9 mouse cellular contexts compared by ENCODE assay signal in the genomic region with DNA sequence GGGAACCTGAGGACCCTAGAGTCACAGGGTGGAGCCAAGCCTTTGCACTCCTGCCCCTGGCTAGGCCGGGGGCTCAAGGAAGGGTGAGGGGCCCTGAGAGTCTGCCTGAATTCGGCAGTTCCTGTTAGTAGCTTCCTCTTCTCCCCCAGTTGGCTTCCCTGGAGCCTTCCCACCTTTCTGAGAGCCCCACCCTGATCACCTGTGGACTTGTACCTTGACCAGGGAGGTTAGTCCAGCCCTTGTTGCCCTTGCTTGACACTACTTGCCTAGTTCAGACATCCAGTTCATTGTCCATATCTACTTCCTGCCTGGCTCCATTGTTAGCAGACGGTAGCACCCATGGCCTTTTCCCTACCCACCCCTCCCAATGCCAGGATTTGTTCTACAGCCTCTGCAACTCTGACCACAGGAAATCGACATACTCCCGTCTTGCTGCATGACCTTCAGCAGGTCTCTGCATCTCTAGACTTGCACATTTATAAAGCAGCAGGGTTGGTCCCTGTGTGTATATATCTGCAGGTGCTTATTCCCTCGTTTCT. TPM values are rescaled to one million over a fixed set of nuclear protein-coding genes. Genes with fewer than 3 reads are reported as not detected.
DNase-seq lines count a peak whose midpoint lies in the region; ATAC-seq and TF ChIP-seq lines count a peak whose summit lies in the region.
"Had no signal": no experiment of that assay in that cellular context is flagged by ENCODE, and none has a peak within 500 bp of the region (broad histone marks: within the 10 kb centered on the region; RNA-seq: fewer than 3 reads in every experiment).

No protein-coding gene starts in this region.

- H3K9ac ChIP-seq in heart, embryonic 13.5 days: peak overlapping the region; percentile 98; the same call in 1 of the 2 replicates
- no peak overlapping the region for H3K9ac ChIP-seq in forebrain, embryonic 15.5 days (replicated peaks)
- H3K9ac ChIP-seq in liver, embryonic 14.5 days (replicated peaks): no peak overlapping the region

- intact Hi-C loops in heart, postnatal 36 days (cut with DNase I): no loop called here

- no peak for TF ChIP-seq CTCF in E14TG2a.4 (conservative IDR thresholded peaks at IDR 0.05; ENCODE audit: low read length)
- no peak for TF ChIP-seq CTCF in liver, embryonic 14.5 days (IDR thresholded peaks at IDR 0.05; ENCODE audit: low read depth)

- no peak for ATAC-seq in heart, embryonic 13.5 days (ENCODE audit: extremely low read depth, insufficient number of reproducible peaks, low FRiP score, low TSS enrichment)
- no peak for ATAC-seq in forebrain, embryonic 15.5 days (replicated peaks)
- no peak for ATAC-seq in liver, embryonic 14.5 days (ENCODE audit: insufficient read depth)
- ATAC-seq in frontal cortex, adult (ENCODE audit: low TSS enrichment): no peak

- H3K4me2 ChIP-seq in heart, embryonic 13.5 days: peak overlapping the region; percentile 92
- peak overlapping the region; percentile 79; the same call in 1 of the 2 replicates for H3K4me2 ChIP-seq in forebrain, embryonic 15.5 days (replicated peaks)
- H3K4me2 ChIP-seq in liver, embryonic 14.5 days (ENCODE audit: low read depth): peak overlapping the region; percentile 13; the same call in 1 of the 2 replicates

- no peaks in the 10 kb centered on the region for H3K9me3 ChIP-seq in heart, embryonic 13.5 days
- H3K9me3 ChIP-seq in E14TG2a.4 (ENCODE audit: low read length): no peaks in the 10 kb centered on the region
- H3K9me3 ChIP-seq in forebrain, embryonic 15.5 days: no peaks in the 10 kb centered on the region
- H3K9me3 ChIP-seq in liver, embryonic 14.5 days (ENCODE audit: control insufficient read depth, low read length): no peaks in the 10 kb centered on the region

- peaks cover 35% of the 10 kb centered on the region for H3K4me1 ChIP-seq in heart, embryonic 13.5 days
- H3K4me1 ChIP-seq in E14TG2a.4 (replicated peaks; ENCODE audit: low read depth, low read length): peaks cover 79% of the 10 kb centered on the region
- peaks cover 39% of the 10 kb centered on the region for H3K4me1 ChIP-seq in forebrain, embryonic 15.5 days
- H3K4me1 ChIP-seq in liver, embryonic 14.5 days (replicated peaks; ENCODE audit: control insufficient read depth in 2 of 2, insufficient read depth in 2 of 2, low read length in 1 of 2): peaks cover 14 to 46% of the 10 kb centered on the region in 2 experiments

- 54% methylated on average over 6 of the region's 6 CpGs for WGBS in heart, embryonic 13.5 days
- 79% methylated on average over 6 of the region's 6 CpGs for WGBS in forebrain, embryonic 15.5 days
- 39% methylated on average over 6 of the region's 6 CpGs for WGBS in liver, embryonic 14.5 days (ENCODE audit: insufficient replicate concordance)

- no peak for DNase-seq in heart, postnatal 36 days
- DNase-seq in liver, embryonic 14.5 days (ENCODE audit: low read depth in 3 of 3, low spot score in 3 of 3): no peak
- no peak for DNase-seq in frontal cortex, postnatal 14 days (ENCODE audit: low spot score in 2 of 2)
- DNase-seq in urinary bladder, postnatal 10 days (ENCODE audit: low spot score): no peak

- H3K4me3 ChIP-seq in heart, embryonic 13.5 days: peak overlapping the region; percentile 92
- H3K4me3 ChIP-seq in E14TG2a.4 (replicated peaks; ENCODE audit: low read length): peak overlapping the region; percentile 94
- no peak overlapping the region for H3K4me3 ChIP-seq in forebrain, embryonic 15.5 days
- no peak overlapping the region for H3K4me3 ChIP-seq in liver, embryonic 14.5 days (ENCODE audit: insufficient read depth in 1 of 2, low read depth in 2 of 2, low read length in 2 of 2)

- H3K27ac ChIP-seq in heart, embryonic 13.5 days (replicated peaks): peak overlapping the region; percentile 94
- peak overlapping the region; percentile 90 for H3K27ac ChIP-seq in forebrain, embryonic 15.5 days (replicated peaks)
- no peak overlapping the region for H3K27ac ChIP-seq in liver, embryonic 14.5 days

- no peaks in the 10 kb centered on the region for H3K27me3 ChIP-seq in heart, embryonic 13.5 days (replicated peaks)
- H3K27me3 ChIP-seq in E14TG2a.4 (ENCODE audit: insufficient read depth, low read length): no peaks in the 10 kb centered on the region
- H3K27me3 ChIP-seq in forebrain, embryonic 15.5 days: no peaks in the 10 kb centered on the region
- no peaks in the 10 kb centered on the region for H3K27me3 ChIP-seq in liver, embryonic 14.5 days (ENCODE audit: control insufficient read depth, insufficient read depth, low read length)
- H3K27me3 ChIP-seq: CH12.LX had no signal

- TF ChIP-seq EP300 in liver, embryonic 14.5 days (IDR thresholded peaks at IDR 0.05; ENCODE audit: low read depth): no peak

- H3K36me3 ChIP-seq in heart, embryonic 13.5 days: peaks cover 49% of the 10 kb centered on the region
- H3K36me3 ChIP-seq in E14TG2a.4 (ENCODE audit: insufficient read depth, low read length): peaks cover 58% of the 10 kb centered on the region
- H3K36me3 ChIP-seq in forebrain, embryonic 15.5 days: peaks cover 37% of the 10 kb centered on the region
- H3K36me3 ChIP-seq in liver, embryonic 14.5 days (replicated peaks; ENCODE audit: control insufficient read depth, insufficient read depth, low read depth): no peaks in the 10 kb centered on the region

RNA-seq across cellular contexts. Expression of a gene that starts 2.2 kb away (rescaled TPM):
- 57.5 and 65.5 TPM in 2 replicates for polyA plus RNA-seq in heart, embryonic 13.5 days (2015; fragmentation: Nextera tagmentation; extraction: Ambion mirVana)
- total RNA-seq in heart, postnatal 36 days (2021): 10 to 100 TPM; 61.0 to 62.2 TPM
- 101 and 102 TPM in 2 replicates for polyA plus RNA-seq in forebrain, embryonic 15.5 days (2015; fragmentation: Nextera tagmentation; extraction: Ambion mirVana)
- polyA plus RNA-seq in liver, embryonic 14.5 days (2012; rRNA removed): 35.9 and 39.8 TPM in 2 replicates
- polyA plus RNA-seq in liver, embryonic 14.5 days (2014; fragmentation: Nextera tagmentation; extraction: Ambion mirVana): 14.4 and 15.5 TPM in 2 replicates

RNA-seq across cellular contexts. Expression of a gene that starts 4.5 kb away (rescaled TPM):
- 1.2 and 1.4 TPM in 2 replicates for polyA plus RNA-seq in heart, embryonic 13.5 days (2015; fragmentation: Nextera tagmentation; extraction: Ambion mirVana)
- 1 to 10 TPM; 1.6 TPM for total RNA-seq in heart, postnatal 36 days (2021)
- 1.5 and 1.7 TPM in 2 replicates for polyA plus RNA-seq in forebrain, embryonic 15.5 days (2015; fragmentation: Nextera tagmentation; extraction: Ambion mirVana)
- 1.3 and 2.0 TPM in 2 replicates for polyA plus RNA-seq in liver, embryonic 14.5 days (2012; rRNA removed)
- polyA plus RNA-seq in liver, embryonic 14.5 days (2014; fragmentation: Nextera tagmentation; extraction: Ambion mirVana): 0.27 and 0.59 TPM in 2 replicates

RNA-seq across cellular contexts. Expression of a gene that starts 15.2 kb away (rescaled TPM):
- 79.1 and 86.2 TPM in 2 replicates for polyA plus RNA-seq in heart, embryonic 13.5 days (2015; fragmentation: Nextera tagmentation; extraction: Ambion mirVana)
- total RNA-seq in heart, postnatal 36 days (2021): 100 to 1,000 TPM in 1 of 2 experiments, 10 to 100 TPM in 1; 91.4 to 110 TPM
- 207 and 213 TPM in 2 replicates for polyA plus RNA-seq in forebrain, embryonic 15.5 days (2015; fragmentation: Nextera tagmentation; extraction: Ambion mirVana)
- 69.9 and 74.2 TPM in 2 replicates for polyA plus RNA-seq in liver, embryonic 14.5 days (2012; rRNA removed)
- 76.0 and 83.3 TPM in 2 replicates for polyA plus RNA-seq in liver, embryonic 14.5 days (2014; fragmentation: Nextera tagmentation; extraction: Ambion mirVana)

RNA-seq across cellular contexts. Expression of a gene that starts 19.7 kb away (rescaled TPM):
- polyA plus RNA-seq in heart, embryonic 13.5 days (2015; fragmentation: Nextera tagmentation; extraction: Ambion mirVana): 0.32 and 0.33 TPM in 2 replicates
- under 1 TPM; 0.24 to 0.44 TPM for total RNA-seq in heart, postnatal 36 days (2021)
- polyA plus RNA-seq in forebrain, embryonic 15.5 days (2015; fragmentation: Nextera tagmentation; extraction: Ambion mirVana): 0.41 and 0.65 TPM in 2 replicates
- 1.3 and 1.5 TPM in 2 replicates for polyA plus RNA-seq in liver, embryonic 14.5 days (2012; rRNA removed)
- 0.43 and 0.47 TPM in 2 replicates for polyA plus RNA-seq in liver, embryonic 14.5 days (2014; fragmentation: Nextera tagmentation; extraction: Ambion mirVana)

RNA-seq across cellular contexts. Expression of a gene that starts 30.7 kb away (rescaled TPM):
- 151 and 166 TPM in 2 replicates for polyA plus RNA-seq in heart, embryonic 13.5 days (2015; fragmentation: Nextera tagmentation; extraction: Ambion mirVana)
- total RNA-seq in heart, postnatal 36 days (2021): 10 to 100 TPM; 36.1 to 36.5 TPM
- 215 TPM in 2 replicates for polyA plus RNA-seq in forebrain, embryonic 15.5 days (2015; fragmentation: Nextera tagmentation; extraction: Ambion mirVana)
- 81.8 and 83.2 TPM in 2 replicates for polyA plus RNA-seq in liver, embryonic 14.5 days (2012; rRNA removed)
- 105 and 117 TPM in 2 replicates for polyA plus RNA-seq in liver, embryonic 14.5 days (2014; fragmentation: Nextera tagmentation; extraction: Ambion mirVana)

Comparison
In these comparisons a context has a peak if more than half of its experiments do, and no peak if none do; other contexts are left out.
1. H3K4me2 ChIP-seq: peak in every context shown above with its lines; median percentile 92 in heart, embryonic 13.5 days; 79 in forebrain, embryonic 15.5 days; 13 in liver, embryonic 14.5 days.
2. H3K4me3 ChIP-seq: peak in heart, embryonic 13.5 days (single experiment) and E14TG2a.4 (single experiment); none in forebrain, embryonic 15.5 days (single experiment) and liver, embryonic 14.5 days (0 of 2).